Mouse (Mus musculus) erythroblast, embryonic 14.5 days (primary cell): Measurements from ENCODE around the gene Maml3.

Experiments
- GATA1 ChIP-seq: IDR thresholded peaks from 2 replicates; pipeline ENCODE4 v1.6.1; 2012; ENCODE audit warnings: low read length, inconsistent platforms, mixed read lengths
- TAL1 ChIP-seq: IDR thresholded peaks from 3 replicates; pipeline ENCODE4 v1.6.1; 2012; ENCODE audit warnings: low read length, inconsistent platforms, mixed read lengths

- TF ChIP-seq TAL1 (no peak), GATA1 (no peak)
These were observed 4.0 kb downstream of the Maml3 start for GRCm38 (mm10) chr3:52100926-52101325.
